Mouse (Mus musculus): ENCODE measurements around the gene Clstn2. TPM values are rescaled to one million over a fixed set of nuclear protein-coding genes. Genes with fewer than 3 reads are reported as not detected.

Clstn2 gene
- polyA plus RNA-seq, 1 experiment from 2014 or later, result 0.46 TPM

GRCm38 (mm10) chr9:97813157-97813556 is 219.8 kb downstream of the Clstn2 start:
- H3K4me1 ChIP-seq (ENCODE audit: control insufficient read depth in 2 of 2, insufficient read depth in 2 of 2, low read length in 2 of 2), result peaks cover 3 to 11% of the 10 kb centered on the region in 2 experiments
- H3K27ac ChIP-seq (replicated peaks in 1 of 2; ENCODE audit: control insufficient read depth in 1 of 2, insufficient read depth in 1 of 2, low read depth in 2 of 2, low read length in 2 of 2), result no peak overlapping the region
- no peaks in the 10 kb centered on the region for H3K9me3 ChIP-seq (ENCODE audit: control insufficient read depth, low read length)
- no peak overlapping the region for H3K4me3 ChIP-seq (ENCODE audit: control insufficient read depth in 1 of 2, insufficient read depth in 1 of 2, low read depth in 1 of 2, low read length in 2 of 2)
- WGBS, result 9% methylated on average over 3 of the region's 3 CpGs
- H3K9ac ChIP-seq (ENCODE audit: low read length), result no peak overlapping the region
- H3K4me2 ChIP-seq (ENCODE audit: low read length), result 0 out of 2 replicates have a peak overlapping the region, but pooled peaks have one; percentile 16
- H3K36me3 ChIP-seq (ENCODE audit: control insufficient read depth, insufficient read depth, low read length), result no peaks in the 10 kb centered on the region
- H3K27me3 ChIP-seq (ENCODE audit: control insufficient read depth, insufficient read depth, low read length), result no peaks in the 10 kb centered on the region
- ATAC-seq (ENCODE audit: insufficient number of reproducible peaks, insufficient read depth, low FRiP score, low read depth), result no peak

DNA sequence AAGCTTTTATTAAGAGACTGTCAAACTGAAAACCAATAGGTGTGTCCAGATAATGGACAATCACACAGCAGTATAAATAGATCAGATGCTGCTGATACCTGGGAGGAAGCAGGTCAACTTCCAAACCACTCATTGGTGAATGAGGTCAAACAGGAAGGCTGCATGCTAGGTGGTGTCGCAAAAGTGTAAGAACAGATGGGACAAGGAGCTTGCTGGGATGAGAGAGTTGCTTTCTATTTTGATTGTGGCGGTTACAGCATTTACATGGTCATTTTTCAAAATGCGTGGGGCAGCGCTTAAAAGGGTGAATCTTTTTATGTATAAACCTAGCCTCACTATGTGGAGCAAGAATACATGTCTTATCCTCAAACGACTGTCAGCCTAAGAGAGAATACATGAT is 225.9 kb downstream of the Clstn2 start:
- Histone ChIP-seq H3K9ac (ENCODE audit: low read length) (no peak overlapping the region), H3K36me3 (ENCODE audit: control insufficient read depth, insufficient read depth, low read length) (no peaks in the 10 kb centered on the region), H3K4me2 (ENCODE audit: low read length) (no peak overlapping the region), H3K4me1 (ENCODE audit: control insufficient read depth in 2 of 2, insufficient read depth in 2 of 2, low read length in 2 of 2) (no peaks in the 10 kb centered on the region), H3K27ac (replicated peaks in 1 of 2; ENCODE audit: control insufficient read depth in 1 of 2, insufficient read depth in 1 of 2, low read depth in 2 of 2, low read length in 2 of 2) (no peak overlapping the region), H3K27me3 (ENCODE audit: control insufficient read depth, insufficient read depth, low read length) (no peaks in the 10 kb centered on the region), H3K9me3 (ENCODE audit: control insufficient read depth, low read length) (no peaks in the 10 kb centered on the region), H3K4me3 (ENCODE audit: control insufficient read depth in 1 of 2, insufficient read depth in 1 of 2, low read depth in 1 of 2, low read length in 2 of 2) (no peak overlapping the region)
- no peak for ATAC-seq (ENCODE audit: insufficient number of reproducible peaks, insufficient read depth, low FRiP score, low read depth)
- WGBS, result 75% methylated on average over 5 of the region's 5 CpGs

DNA sequence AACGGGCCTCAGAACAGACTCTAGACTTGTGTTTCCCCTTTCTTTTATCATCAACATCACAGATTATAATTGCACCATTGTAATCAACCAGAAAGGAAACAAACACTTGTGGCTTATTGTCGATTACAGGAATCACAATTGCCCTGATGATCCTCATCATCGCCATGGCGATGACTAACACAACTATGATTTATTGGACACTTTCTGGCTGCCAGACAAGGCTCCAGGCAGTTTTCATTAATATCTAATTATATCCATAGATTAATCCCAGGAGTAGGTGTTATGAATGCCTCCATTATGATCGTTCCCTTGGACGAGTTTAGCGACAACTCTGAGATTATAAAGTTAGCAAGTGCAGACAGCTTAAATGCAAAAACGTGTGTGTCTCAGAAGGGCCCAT is 239.3 kb downstream of the Clstn2 start:
- Histone ChIP-seq H3K4me3 (ENCODE audit: control insufficient read depth in 1 of 2, insufficient read depth in 1 of 2, low read depth in 1 of 2, low read length in 2 of 2) (no peak overlapping the region), H3K9me3 (ENCODE audit: control insufficient read depth, low read length) (no peaks in the 10 kb centered on the region), H3K36me3 (ENCODE audit: control insufficient read depth, insufficient read depth, low read length) (no peaks in the 10 kb centered on the region), H3K9ac (ENCODE audit: low read length) (no peak overlapping the region), H3K4me1 (ENCODE audit: control insufficient read depth in 2 of 2, insufficient read depth in 2 of 2, low read length in 2 of 2) (peaks cover 0 to 7% of the 10 kb centered on the region in 2 experiments; a peak in 3 of 4 replicates), H3K27me3 (ENCODE audit: control insufficient read depth, insufficient read depth, low read length) (no peaks in the 10 kb centered on the region), H3K4me2 (ENCODE audit: low read length) (no peak overlapping the region), H3K27ac (replicated peaks in 1 of 2; ENCODE audit: control insufficient read depth in 1 of 2, insufficient read depth in 1 of 2, low read depth in 2 of 2, low read length in 2 of 2) (no peak overlapping the region)
- no peak for ATAC-seq (ENCODE audit: insufficient number of reproducible peaks, insufficient read depth, low FRiP score, low read depth)
- WGBS, result 60% methylated on average over 8 of the region's 8 CpGs

DNA sequence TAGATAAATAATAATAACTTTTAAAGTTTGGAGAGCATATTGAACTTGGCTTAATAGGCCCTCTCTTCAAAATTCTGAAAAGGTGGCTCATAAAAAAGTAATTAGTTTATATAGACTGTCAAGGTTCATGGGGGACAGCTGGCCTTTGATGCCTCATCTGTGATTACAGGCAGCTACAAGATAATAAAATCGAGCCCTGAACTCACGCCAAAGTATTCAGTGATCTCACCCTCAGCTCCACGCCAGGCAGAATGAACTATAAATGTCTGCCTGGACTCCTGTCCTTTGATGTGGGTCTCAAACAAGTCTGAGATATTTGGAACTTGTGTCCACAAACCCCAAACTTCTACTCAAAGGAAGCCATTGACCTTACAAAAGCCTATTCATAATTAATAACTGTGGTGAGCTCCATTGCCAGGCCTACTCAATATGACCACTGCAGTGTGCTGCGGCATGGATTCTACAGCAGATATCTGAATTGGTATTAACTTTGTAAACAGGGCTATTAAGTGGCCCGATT is 244.8 kb downstream of the Clstn2 start:
- Histone ChIP-seq H3K9ac (ENCODE audit: low read length) (no peak overlapping the region), H3K4me1 (ENCODE audit: control insufficient read depth in 2 of 2, insufficient read depth in 2 of 2, low read length in 2 of 2) (no peaks in the 10 kb centered on the region), H3K9me3 (ENCODE audit: control insufficient read depth, low read length) (no peaks in the 10 kb centered on the region), H3K4me2 (ENCODE audit: low read length) (no peak overlapping the region), H3K4me3 (ENCODE audit: control insufficient read depth in 1 of 2, insufficient read depth in 1 of 2, low read depth in 1 of 2, low read length in 2 of 2) (no peak overlapping the region), H3K27me3 (ENCODE audit: control insufficient read depth, insufficient read depth, low read length) (no peaks in the 10 kb centered on the region), H3K36me3 (ENCODE audit: control insufficient read depth, insufficient read depth, low read length) (no peaks in the 10 kb centered on the region), H3K27ac (replicated peaks in 1 of 2; ENCODE audit: control insufficient read depth in 1 of 2, insufficient read depth in 1 of 2, low read depth in 2 of 2, low read length in 2 of 2) (no peak overlapping the region)
- no peak for ATAC-seq (ENCODE audit: insufficient number of reproducible peaks, insufficient read depth, low FRiP score, low read depth)
- 53% methylated on average over 5 of the region's 5 CpGs for WGBS

DNA sequence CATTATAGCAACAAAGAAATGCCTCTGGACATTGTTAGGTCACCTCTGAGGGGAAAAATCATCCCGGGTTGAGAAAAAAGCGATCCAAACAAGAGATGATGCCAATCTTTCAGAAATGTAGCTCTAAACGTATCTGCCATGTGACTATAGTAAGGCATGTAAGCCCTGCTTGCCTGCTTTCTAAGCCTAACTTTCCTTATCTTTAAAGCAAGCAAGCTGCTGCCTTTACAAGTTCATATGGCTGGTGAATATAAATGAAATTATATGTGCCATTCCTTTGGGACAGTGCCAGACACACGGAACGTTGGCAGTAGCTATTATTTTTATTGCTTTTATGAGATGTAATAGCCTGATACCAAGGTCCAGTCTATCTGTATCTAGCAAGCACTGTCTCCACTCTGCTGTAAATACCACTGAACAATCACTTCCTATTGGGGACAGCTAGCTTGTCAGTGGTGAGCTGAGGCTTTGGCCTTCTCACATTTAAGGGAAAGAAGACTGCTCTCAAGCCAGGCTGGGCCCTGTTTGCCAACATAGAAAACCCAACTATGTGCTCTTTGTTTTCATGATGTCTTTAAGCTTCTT is 252.9 kb downstream of the Clstn2 start:
- no peak overlapping the region for H3K9ac ChIP-seq (ENCODE audit: low read length)
- 73% methylated on average over 5 of the region's 5 CpGs for WGBS
- H3K27me3 ChIP-seq (ENCODE audit: control insufficient read depth, insufficient read depth, low read length), result no peaks in the 10 kb centered on the region
- H3K27ac ChIP-seq (replicated peaks in 1 of 2; ENCODE audit: control insufficient read depth in 1 of 2, insufficient read depth in 1 of 2, low read depth in 2 of 2, low read length in 2 of 2), result no peak overlapping the region
- H3K4me3 ChIP-seq (ENCODE audit: control insufficient read depth in 1 of 2, insufficient read depth in 1 of 2, low read depth in 1 of 2, low read length in 2 of 2), result no peak overlapping the region
- no peaks in the 10 kb centered on the region for H3K9me3 ChIP-seq (ENCODE audit: control insufficient read depth, low read length)
- no peaks in the 10 kb centered on the region for H3K4me1 ChIP-seq (ENCODE audit: control insufficient read depth in 2 of 2, insufficient read depth in 2 of 2, low read length in 2 of 2)
- H3K36me3 ChIP-seq (ENCODE audit: control insufficient read depth, insufficient read depth, low read length), result no peaks in the 10 kb centered on the region
- ATAC-seq (ENCODE audit: insufficient number of reproducible peaks, insufficient read depth, low FRiP score, low read depth), result no peak
- H3K4me2 ChIP-seq (ENCODE audit: low read length), result no peak overlapping the region

GRCm38 (mm10) chr9:97775770-97776169 is 257.2 kb downstream of the Clstn2 start:
- H3K4me1 ChIP-seq (ENCODE audit: control insufficient read depth in 2 of 2, insufficient read depth in 2 of 2, low read length in 2 of 2), result no peaks in the 10 kb centered on the region
- ATAC-seq (ENCODE audit: insufficient number of reproducible peaks, insufficient read depth, low FRiP score, low read depth), result no peak
- no peaks in the 10 kb centered on the region for H3K9me3 ChIP-seq (ENCODE audit: control insufficient read depth, low read length)
- 94% methylated on average over 1 of the region's 1 CpGs for WGBS
- H3K4me2 ChIP-seq (ENCODE audit: low read length), result no peak overlapping the region
- no peaks in the 10 kb centered on the region for H3K36me3 ChIP-seq (ENCODE audit: control insufficient read depth, insufficient read depth, low read length)
- no peaks in the 10 kb centered on the region for H3K27me3 ChIP-seq (ENCODE audit: control insufficient read depth, insufficient read depth, low read length)
- no peak overlapping the region for H3K4me3 ChIP-seq (ENCODE audit: control insufficient read depth in 1 of 2, insufficient read depth in 1 of 2, low read depth in 1 of 2, low read length in 2 of 2)
- H3K9ac ChIP-seq (ENCODE audit: low read length), result no peak overlapping the region
- H3K27ac ChIP-seq (replicated peaks in 1 of 2; ENCODE audit: control insufficient read depth in 1 of 2, insufficient read depth in 1 of 2, low read depth in 2 of 2, low read length in 2 of 2), result no peak overlapping the region

GRCm38 (mm10) chr9:97774991-97775390 is 258.0 kb downstream of the Clstn2 start:
- no peaks in the 10 kb centered on the region for H3K4me1 ChIP-seq (ENCODE audit: control insufficient read depth in 2 of 2, insufficient read depth in 2 of 2, low read length in 2 of 2)
- no peak overlapping the region for H3K4me3 ChIP-seq (ENCODE audit: control insufficient read depth in 1 of 2, insufficient read depth in 1 of 2, low read depth in 1 of 2, low read length in 2 of 2)
- H3K36me3 ChIP-seq (ENCODE audit: control insufficient read depth, insufficient read depth, low read length), result no peaks in the 10 kb centered on the region
- H3K4me2 ChIP-seq (ENCODE audit: low read length), result no peak overlapping the region
- H3K27ac ChIP-seq (replicated peaks in 1 of 2; ENCODE audit: control insufficient read depth in 1 of 2, insufficient read depth in 1 of 2, low read depth in 2 of 2, low read length in 2 of 2), result no peak overlapping the region
- H3K9me3 ChIP-seq (ENCODE audit: control insufficient read depth, low read length), result no peaks in the 10 kb centered on the region
- ATAC-seq (ENCODE audit: insufficient number of reproducible peaks, insufficient read depth, low FRiP score, low read depth), result no peak
- no peaks in the 10 kb centered on the region for H3K27me3 ChIP-seq (ENCODE audit: control insufficient read depth, insufficient read depth, low read length)
- no peak overlapping the region for H3K9ac ChIP-seq (ENCODE audit: low read length)
- 71% methylated on average over 1 of the region's 1 CpGs for WGBS

GRCm38 (mm10) chr9:97773911-97774310 is 259.1 kb downstream of the Clstn2 start:
- no peak overlapping the region for H3K9ac ChIP-seq (ENCODE audit: low read length)
- no peak overlapping the region for H3K4me3 ChIP-seq (ENCODE audit: control insufficient read depth in 1 of 2, insufficient read depth in 1 of 2, low read depth in 1 of 2, low read length in 2 of 2)
- no peaks in the 10 kb centered on the region; a peak in 1 of 4 replicates for H3K4me1 ChIP-seq (ENCODE audit: control insufficient read depth in 2 of 2, insufficient read depth in 2 of 2, low read length in 2 of 2)
- H3K27ac ChIP-seq (replicated peaks in 1 of 2; ENCODE audit: control insufficient read depth in 1 of 2, insufficient read depth in 1 of 2, low read depth in 2 of 2, low read length in 2 of 2), result no peak overlapping the region
- H3K4me2 ChIP-seq (ENCODE audit: low read length), result no peak overlapping the region
- 69% methylated on average over 3 of the region's 3 CpGs for WGBS
- H3K36me3 ChIP-seq (ENCODE audit: control insufficient read depth, insufficient read depth, low read length), result no peaks in the 10 kb centered on the region
- H3K27me3 ChIP-seq (ENCODE audit: control insufficient read depth, insufficient read depth, low read length), result no peaks in the 10 kb centered on the region
- H3K9me3 ChIP-seq (ENCODE audit: control insufficient read depth, low read length), result no peaks in the 10 kb centered on the region
- ATAC-seq (ENCODE audit: insufficient number of reproducible peaks, insufficient read depth, low FRiP score, low read depth), result no peak
